Mouse (Mus musculus) mature B cell (primary cell): ENCODE data around the gene Vpreb3.
"Not testable (repeated sequence)": the region's sequence is repeated elsewhere in the genome, so short reads cannot be mapped to it uniquely, and the experiment has no call there.

Experiments
- in situ Hi-C: fragments of 300-500 bp; cut with MboI; formaldehyde crosslinking; loops from 2 replicates; pipeline ENCODE4 v1.14.3; 2019

The Vpreb3 gene

DNA sequence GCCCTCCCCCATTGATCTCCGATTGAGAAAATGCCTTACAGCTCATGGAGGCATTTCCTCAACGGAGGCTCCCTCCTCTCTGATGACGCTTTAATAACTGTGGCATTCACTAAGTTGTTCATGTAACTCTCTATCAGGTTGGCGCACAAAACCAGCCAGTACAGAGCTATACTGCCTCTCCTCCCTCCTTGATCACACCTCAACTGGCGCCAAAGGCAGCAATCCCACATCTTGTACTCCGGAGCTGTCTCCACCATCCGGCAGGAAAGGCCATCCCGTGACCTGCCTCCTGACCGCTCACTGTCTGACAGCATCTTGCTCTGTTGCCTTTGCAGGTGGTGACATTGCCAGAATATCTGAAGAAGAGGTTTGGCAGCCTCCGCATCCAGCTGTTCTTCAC, 31.0 kb downstream of the Vpreb3 start:
- in situ Hi-C loops, result no loop called here

DNA sequence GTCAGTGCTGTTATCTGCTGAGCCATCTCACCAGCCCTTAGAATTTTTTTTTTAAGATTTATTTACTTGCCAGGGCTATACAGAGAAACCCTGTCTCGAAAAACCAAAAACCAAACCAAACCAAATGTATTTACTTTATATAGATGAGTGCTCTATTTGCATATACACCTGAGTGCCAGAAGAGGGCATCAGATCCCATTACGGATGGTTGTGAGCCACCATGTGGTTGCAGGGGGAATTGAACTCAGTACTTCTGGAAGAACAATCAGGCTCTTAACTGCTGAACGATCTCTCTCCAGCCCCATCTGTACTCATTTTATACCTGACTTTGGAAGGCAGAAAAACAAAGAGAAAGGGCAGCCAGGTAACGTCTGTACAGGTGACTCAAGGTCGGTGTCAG, 32.4 kb downstream of the Vpreb3 start:
- in situ Hi-C loops, result no loop called here

DNA sequence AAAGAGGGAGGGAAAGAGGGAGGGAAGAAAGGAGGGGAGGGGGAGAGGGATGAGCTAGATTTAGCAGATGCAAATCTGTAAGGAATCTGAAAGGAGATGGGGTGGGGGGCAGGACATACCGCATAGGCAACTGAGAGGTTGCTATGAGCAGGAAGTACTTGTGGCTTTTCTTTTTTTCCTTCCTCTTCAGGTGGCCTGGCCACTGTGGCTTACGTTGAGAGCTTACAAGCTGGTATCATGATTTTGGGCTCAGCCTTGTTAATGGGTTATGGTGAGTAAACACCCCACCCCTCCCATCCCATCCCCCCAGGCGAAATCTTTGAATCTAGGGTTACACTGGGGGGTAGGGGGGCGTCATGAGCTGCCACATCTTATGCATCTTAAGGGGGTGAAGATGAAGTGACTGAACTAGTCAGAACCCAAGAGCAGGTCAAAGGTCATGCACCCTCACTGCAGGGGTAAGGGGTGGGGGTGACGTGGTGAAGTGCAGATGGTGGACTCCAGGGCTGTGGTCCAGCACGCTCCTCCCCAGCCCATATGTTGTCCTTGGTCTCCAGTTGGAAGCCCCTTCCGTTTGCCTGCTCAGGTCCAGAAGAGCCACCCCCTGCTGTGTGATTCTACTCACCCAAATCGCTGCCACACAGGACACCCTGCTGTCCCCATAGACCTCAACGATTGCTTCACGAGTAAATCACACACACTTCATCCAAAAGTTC, 35.4 kb downstream of the Vpreb3 start:
- in situ Hi-C loops, result no loop called here

DNA sequence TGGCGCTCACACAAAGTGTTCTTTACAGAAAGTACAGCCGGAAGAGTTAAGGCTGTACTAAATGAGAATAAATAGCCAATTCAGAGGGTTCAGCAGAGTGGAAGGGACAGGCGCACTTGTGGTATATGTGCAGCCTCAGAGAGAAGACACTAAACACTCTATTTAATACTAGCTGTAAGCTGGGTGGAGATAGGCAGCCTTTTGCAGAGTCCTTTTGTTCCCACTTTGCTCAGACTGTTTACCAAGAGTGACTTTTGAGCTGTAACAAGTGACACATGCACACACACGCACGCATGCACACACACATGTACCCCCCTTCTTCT, 35.9 kb downstream of the Vpreb3 start:
- in situ Hi-C loops, result no loop called here

DNA sequence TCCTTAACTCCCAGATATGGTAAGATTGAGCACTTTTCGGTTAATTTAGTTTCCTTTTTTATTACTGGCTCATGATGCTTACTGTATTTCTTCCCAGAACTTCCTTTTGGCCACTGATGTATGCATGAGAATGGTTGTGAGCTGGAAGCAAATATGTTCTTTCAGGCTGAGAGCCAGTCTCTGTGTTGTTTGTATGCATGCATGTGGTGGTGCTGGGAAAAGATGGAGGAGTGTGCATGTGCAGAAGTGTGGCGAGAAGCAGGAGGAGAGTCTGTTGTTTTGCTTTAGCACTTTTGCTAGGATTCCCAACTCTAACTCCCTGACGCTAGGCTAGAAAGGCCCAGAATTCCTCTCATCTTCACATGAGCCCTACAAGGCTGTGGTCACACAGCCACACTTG, 36.6 kb downstream of the Vpreb3 start:
- in situ Hi-C loops, result no loop called here

DNA sequence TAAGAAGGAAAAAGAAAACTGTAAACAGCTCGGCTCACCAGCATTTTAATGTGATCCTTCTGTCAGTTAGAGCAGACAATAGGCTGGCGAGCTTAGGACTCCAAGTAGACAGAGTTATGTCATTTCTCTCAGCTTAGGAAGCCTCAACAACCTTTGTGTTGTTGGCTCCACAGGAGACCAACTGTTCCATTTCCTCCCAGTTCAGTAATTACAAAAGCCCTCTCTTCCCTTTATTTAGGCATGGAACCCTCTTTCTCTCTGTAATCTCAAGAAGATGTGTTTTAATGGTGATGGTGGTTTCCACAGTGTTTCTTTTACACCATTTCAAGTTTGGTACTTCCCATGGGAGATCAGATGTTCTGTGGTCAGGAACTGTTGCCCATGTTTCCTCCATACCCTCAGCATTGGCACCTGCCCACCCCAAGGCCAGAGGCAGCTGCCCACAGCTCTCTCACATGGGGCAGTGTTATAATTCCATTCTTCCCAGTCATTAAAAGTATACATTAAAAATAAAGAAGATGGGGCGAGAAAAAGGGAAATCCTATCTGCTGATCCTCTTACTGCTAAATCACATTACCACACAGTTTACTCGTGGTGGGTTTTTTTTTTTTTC, 47.7 kb downstream of the Vpreb3 start:
- in situ Hi-C loops, result no loop called here

DNA sequence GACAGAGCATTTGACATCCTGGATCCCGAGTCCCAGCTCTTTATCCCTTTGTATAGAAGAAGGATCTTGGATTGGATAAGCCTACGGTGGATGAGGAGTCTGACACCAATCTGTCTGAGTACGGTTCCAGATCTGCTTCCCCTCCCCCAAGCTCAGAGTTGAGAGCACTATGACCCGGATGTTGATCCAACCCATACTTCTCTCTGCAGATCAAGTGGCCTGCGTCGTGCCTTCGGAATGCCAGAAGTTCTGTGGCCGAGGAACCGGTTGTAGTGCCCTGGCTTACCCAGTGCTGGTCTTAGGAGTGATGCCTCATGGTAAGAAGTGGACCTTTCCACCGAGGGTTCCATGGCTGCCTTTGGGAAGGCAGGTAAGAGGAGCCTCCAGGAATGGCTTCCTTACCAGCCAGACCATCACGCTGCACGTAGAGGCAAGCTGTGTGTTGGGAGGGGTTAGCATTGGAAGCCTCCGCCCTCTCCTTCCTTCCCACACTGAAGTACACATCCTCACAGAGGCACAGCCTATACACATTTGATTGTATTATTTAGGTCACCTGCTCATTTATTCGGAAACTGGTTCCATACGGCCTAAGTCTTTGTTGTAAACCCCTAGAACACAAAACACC, 50.9 kb downstream of the Vpreb3 start:
- in situ Hi-C loops, result no loop called here

DNA sequence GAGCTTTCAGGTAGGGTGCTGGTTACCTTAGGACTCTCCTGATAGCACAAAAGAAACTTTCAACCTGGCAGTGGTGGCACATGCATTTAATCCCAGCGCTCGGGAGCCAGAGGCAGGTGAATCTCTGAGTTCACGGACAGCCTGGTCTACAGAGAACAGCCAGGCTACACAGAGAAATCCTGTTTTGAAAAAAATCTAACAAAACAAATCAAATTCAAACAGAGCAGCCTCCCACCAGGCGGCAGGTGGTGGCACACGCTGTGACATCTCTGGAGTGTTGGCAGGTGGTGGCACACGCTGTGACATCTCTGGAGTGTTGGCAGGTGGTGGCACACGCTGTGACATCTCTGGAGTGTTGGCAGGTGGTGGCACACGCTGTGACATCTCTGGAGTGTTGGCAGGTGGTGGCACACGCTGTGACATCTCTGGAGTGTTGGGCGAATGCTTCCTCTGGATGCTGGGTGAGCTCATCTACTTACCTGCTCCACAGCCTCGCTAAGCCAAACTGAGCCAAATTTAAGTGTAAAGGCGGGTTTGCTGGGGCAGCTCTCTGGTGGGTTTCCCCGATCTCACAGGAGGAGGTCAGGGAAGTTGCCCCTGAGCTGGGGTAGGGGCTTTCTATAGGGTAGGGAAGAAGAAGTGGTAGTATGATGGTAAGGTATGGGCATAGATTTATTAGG, 51.8 kb downstream of the Vpreb3 start:
- in situ Hi-C loops, result not testable (repeated sequence)

DNA sequence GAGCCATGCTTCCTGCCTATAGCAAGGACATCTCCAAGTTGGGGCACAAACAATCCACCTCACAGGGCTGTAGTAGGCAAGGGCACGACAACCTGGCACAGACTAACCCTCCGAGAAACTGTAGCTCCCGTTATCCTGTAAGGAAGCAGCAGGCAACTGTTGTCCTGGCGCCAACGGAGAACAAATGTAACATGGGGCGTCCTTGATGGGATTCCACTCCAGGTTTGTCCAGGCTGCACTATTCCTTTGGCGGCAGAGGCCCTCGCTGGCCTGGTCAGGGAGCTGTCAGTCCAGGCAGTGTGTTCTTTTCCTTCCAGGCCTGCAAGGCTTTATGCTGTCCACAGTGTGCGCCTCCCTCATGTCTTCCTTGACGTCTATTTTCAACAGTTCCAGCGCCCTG, 52.6 kb downstream of the Vpreb3 start:
- in situ Hi-C loops, result no loop called here

DNA sequence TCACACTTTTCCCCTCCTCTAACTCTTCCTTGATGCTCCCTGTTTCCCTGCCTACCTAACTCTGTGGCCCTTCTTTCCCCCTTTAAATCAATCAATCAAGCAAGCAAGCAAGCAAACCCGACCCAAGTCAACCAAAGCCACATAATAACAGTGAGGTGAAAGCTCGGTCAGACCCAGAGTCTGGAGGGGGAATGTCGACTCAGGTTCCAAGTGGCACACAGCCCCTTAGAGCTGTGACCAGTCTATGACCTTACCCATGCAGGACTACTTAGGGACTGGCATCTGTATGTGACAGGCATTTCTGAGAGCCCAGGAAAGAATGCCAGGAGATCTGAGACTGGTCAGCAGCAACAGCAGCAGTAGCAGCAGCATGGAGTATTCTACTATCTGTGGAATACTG, 53.5 kb downstream of the Vpreb3 start:
- in situ Hi-C loops, result no loop called here
